31 mouse cellular contexts compared by ENCODE assay signal in the genomic region with DNA sequence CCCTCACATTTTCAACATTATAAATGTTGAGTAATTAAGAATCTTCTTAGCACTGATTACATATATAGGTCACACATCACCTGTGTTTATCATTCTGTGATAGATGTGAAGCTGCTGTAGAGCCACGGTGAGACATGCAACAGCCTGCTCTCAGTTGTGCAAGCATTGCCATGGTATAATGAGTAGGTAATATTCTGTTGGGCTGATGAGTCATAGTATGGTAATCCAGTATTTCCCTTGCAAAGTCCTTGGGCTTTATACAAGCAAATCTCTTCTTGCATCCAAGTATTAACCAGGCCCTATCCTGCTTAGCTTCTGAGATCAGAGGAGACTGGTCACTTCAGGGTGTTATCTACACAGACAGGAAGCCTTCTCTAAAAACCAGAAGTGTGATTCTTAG. TPM values are rescaled to one million over a fixed set of nuclear protein-coding genes. Genes with fewer than 3 reads are reported as not detected.
DNase-seq lines count a peak whose midpoint lies in the region; ATAC-seq lines count a peak whose summit lies in the region.
"Had no signal": no experiment of that assay in that cellular context is flagged by ENCODE, and none has a peak within 500 bp of the region (broad histone marks: within the 10 kb centered on the region; RNA-seq: fewer than 3 reads in every experiment).

No protein-coding gene starts in this region.

- no peaks in the 10 kb centered on the region for H3K36me3 ChIP-seq in midbrain, embryonic 16.5 days (ENCODE audit: control insufficient read depth, insufficient read depth, low read length)
- H3K36me3 ChIP-seq: embryonic facial prominence, embryonic 15.5 days; forebrain, embryonic 12.5 days; heart, embryonic 10.5 days; hindbrain, embryonic 12.5 days had no signal

- no peaks in the 10 kb centered on the region for H3K9me3 ChIP-seq in midbrain, embryonic 16.5 days (replicated peaks; ENCODE audit: control insufficient read depth, low read length, poor library complexity, severe bottlenecking)
- H3K9me3 ChIP-seq: embryonic facial prominence, embryonic 15.5 days; forebrain, embryonic 12.5 days; heart, embryonic 10.5 days; hindbrain, embryonic 12.5 days had no signal

- no peaks in the 10 kb centered on the region for H3K4me1 ChIP-seq in midbrain, embryonic 16.5 days (ENCODE audit: control insufficient read depth, insufficient read depth, low read length)
- H3K4me1 ChIP-seq: embryonic facial prominence, embryonic 15.5 days; forebrain, embryonic 12.5 days; heart, embryonic 10.5 days; hindbrain, embryonic 12.5 days had no signal

- ATAC-seq in midbrain, embryonic 16.5 days, result no peak
- ATAC-seq: CD4-positive, CD25-positive, alpha-beta regulatory T cell, adult 4 months; forebrain, embryonic 16.5 days; hindbrain, embryonic 16.5 days; inflammation-experienced regulatory T-cells, adult 6 months; intestine, postnatal 0 days had no signal

- WGBS in midbrain, embryonic 16.5 days, result 88% methylated on average over 1 of the region's 1 CpGs

- H3K4me3 ChIP-seq in midbrain, embryonic 16.5 days (ENCODE audit: low read depth, low read length), result no peak overlapping the region
- H3K4me3 ChIP-seq: embryonic facial prominence, embryonic 15.5 days; erythroblast, embryonic 14.5 days; forebrain, embryonic 12.5 days; heart, embryonic 10.5 days; hindbrain, embryonic 12.5 days had no signal

- H3K27me3 ChIP-seq in midbrain, embryonic 16.5 days (ENCODE audit: control insufficient read depth, insufficient read depth, low read depth, low read length), result no peaks in the 10 kb centered on the region
- H3K27me3 ChIP-seq: embryonic facial prominence, embryonic 15.5 days; forebrain, embryonic 12.5 days; hindbrain, embryonic 12.5 days had no signal

- H3K27ac ChIP-seq in midbrain, embryonic 16.5 days (ENCODE audit: low read length), result no peak overlapping the region
- H3K27ac ChIP-seq: embryonic facial prominence, embryonic 15.5 days; forebrain, embryonic 12.5 days; heart, embryonic 10.5 days; hindbrain, embryonic 12.5 days had no signal

- DNase-seq in adrenal gland, adult (ENCODE audit: inconsistent age in 2 of 2, low spot score in 1 of 2), result peak; percentile 13 to 64
- DNase-seq in adrenal gland, adult 18-20 months (ENCODE audit: low spot score in 2 of 2), result no peak
- peak; percentile 72 for DNase-seq in 416B (ENCODE audit: low read depth)
- peak; percentile 34 for DNase-seq in NIH3T3 (ENCODE audit: low read depth)
- DNase-seq in gonadal fat pad, adult 2 months (ENCODE audit: low read depth), result peak; percentile 31
- DNase-seq in urinary bladder, postnatal 14 days (ENCODE audit: low spot score), result no peak
- no peak for DNase-seq in left cerebral cortex, adult 9 months (ENCODE audit: low spot score in 2 of 2)
- DNase-seq: adrenal gland, adult 8-10 months; cerebellum, adult 11 months; cerebellum, adult 8-10 months; cerebellum, postnatal 14 days; embryo, embryonic 11 days; gastrocnemius, postnatal 14 days; heart, postnatal 10 days; heart, postnatal 4 days had no signal

- no peak overlapping the region for H3K9ac ChIP-seq in midbrain, embryonic 16.5 days (ENCODE audit: low read depth, low read length)
- H3K9ac ChIP-seq: embryonic facial prominence, embryonic 15.5 days; forebrain, embryonic 12.5 days; hindbrain, embryonic 12.5 days had no signal

- no peak overlapping the region for H3K4me2 ChIP-seq in midbrain, embryonic 16.5 days (ENCODE audit: low read length)
- H3K4me2 ChIP-seq: embryonic facial prominence, embryonic 15.5 days; forebrain, embryonic 12.5 days; hindbrain, embryonic 12.5 days had no signal

RNA-seq across cellular contexts. Expression of a gene that starts 17.3 kb away (rescaled TPM):
- 1 to 10 TPM; 1.3 TPM for total RNA-seq in adrenal gland, adult 18-20 months (2021)
- not detected in 2 replicates for polyA plus RNA-seq in gonadal fat pad, adult 2 months (2012; rRNA removed)
- 189 and 216 TPM in 2 replicates for polyA plus RNA-seq in midbrain, embryonic 16.5 days (2015; fragmentation: Nextera tagmentation; extraction: Ambion mirVana)
- total RNA-seq: common myeloid progenitor, adult 5-6 weeks; gastrocnemius, adult 18-20 months; granulocyte monocyte progenitor cell, adult 5-6 weeks; heart, postnatal 10 days had no signal
- polyA plus RNA-seq: CD4-positive, CD25-positive, alpha-beta regulatory T cell, adult 4 months; erythroblast, embryonic 14.5 days had no signal

RNA-seq across cellular contexts. Expression of a gene that starts 17.6 kb away (rescaled TPM):
- total RNA-seq in adrenal gland, adult 18-20 months (2021), result not detected
- polyA plus RNA-seq in gonadal fat pad, adult 2 months (2012; rRNA removed), result 0.59 and 1.5 TPM in 2 replicates
- polyA plus RNA-seq in midbrain, embryonic 16.5 days (2015; fragmentation: Nextera tagmentation; extraction: Ambion mirVana), result 0.55 and 1.3 TPM in 2 replicates
- total RNA-seq: gastrocnemius, adult 18-20 months; gastrocnemius, postnatal 14 days; heart, postnatal 10 days; heart, postnatal 4 days; MEL had no signal
- polyA plus RNA-seq: CD4-positive, CD25-positive, alpha-beta regulatory T cell, adult 4 months; erythroblast, embryonic 14.5 days; heart, embryonic 14.5 days; intestine, postnatal 0 days had no signal

Comparison
In these comparisons a context has a peak if more than half of its experiments do, and no peak if none do; other contexts are left out.
1. DNase-seq: peak in adrenal gland, adult (2 of 2), 416B (single experiment), NIH3T3 (single experiment) and gonadal fat pad, adult 2 months (single experiment); none in adrenal gland, adult 18-20 months (0 of 2), urinary bladder, postnatal 14 days (single experiment) and left cerebral cortex, adult 9 months (0 of 2).
2. RNA of a gene that starts 17.3 kb away (polyA plus RNA-seq): 189 to 216 TPM in midbrain, embryonic 16.5 days; not detected in gonadal fat pad, adult 2 months; every median in the first group is over 100 times any median in the second.